Mouse (Mus musculus) left cerebral cortex, adult 9 months (tissue): Measurements from ENCODE around the gene Sypl2.

Experiments
- DNase-seq, 2 experiments: peaks; one replicate each; pipeline ENCODE4 v3.0.0; 2022; ENCODE audit warnings: low spot score in 2 of 2

Gene Sypl2

DNA sequence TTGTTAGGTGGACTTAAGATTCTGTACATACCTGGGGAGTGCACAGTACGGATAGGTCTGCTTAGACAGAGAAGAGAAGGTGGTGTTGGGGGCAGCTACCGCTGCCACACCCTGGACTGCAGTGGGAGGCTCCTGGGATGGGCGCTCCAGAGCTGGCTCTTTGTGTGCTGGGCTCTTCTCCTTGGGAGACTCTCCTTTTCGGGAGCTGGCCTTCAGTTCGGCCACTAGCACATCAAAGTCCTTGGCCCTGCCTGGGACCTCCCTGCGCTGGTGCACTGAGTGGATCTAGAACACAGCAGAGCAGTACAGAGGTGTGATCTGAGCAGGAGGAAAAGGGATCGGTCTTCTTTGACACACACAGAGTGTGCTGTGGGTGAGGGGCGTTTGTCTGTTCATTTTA is 20.8 kb downstream of the Sypl2 start:
- DNase-seq: no peak

DNA sequence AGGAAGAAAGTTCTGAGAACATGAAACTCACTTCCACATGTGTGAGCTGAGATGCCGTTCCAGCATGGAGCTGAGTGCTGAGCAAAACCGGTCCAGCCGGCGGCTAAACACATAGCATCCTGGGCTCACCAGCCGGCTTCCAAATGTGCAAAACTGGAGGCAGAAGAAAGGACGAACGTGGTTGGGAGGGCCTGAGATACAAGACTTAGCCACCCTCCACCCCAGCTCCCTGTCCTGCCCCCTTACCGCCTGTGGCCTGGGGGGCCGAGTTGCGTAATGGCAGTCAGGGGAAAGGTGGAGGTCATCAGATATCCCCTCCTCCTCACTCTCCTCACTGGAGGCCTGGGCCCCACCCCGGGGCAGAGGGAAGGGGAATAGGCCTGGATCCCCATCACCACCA is 22.0 kb downstream of the Sypl2 start:
- peak in 1 of 2 experiments; percentile 10 for DNase-seq

DNA sequence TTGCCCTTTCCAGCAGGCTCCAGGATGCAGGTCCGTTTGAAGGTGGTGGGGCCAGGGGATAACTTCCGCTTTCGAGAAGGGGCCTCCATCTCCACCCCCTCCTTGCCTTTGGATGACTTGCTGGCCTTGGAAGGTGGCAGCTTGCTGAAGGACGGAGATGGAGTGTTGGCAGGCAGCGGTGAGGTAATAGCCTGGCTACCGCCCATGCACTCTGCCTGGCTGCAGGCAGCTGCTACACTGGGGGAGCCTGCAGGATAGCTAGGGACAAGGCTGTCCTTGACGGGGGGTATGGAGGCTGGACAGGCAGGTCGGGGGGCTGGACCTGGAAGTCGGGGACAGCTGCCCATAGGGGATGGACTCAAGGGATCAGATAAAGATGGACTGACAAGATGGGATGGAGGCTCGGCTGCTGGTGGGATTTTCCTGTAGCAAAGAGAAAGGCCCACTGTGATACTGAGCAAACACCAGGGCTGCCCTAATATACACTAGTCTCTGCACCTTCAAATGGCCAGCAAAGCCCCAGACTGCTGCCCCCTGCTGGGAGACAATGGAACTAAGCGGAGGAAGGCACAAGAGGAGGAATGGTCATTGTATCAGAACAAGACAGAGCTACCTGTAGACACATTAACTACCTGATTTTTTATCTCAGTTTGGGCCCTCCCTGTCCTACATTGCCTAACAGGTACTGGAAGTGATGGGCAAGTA is 22.7 kb downstream of the Sypl2 start:
- DNase-seq: peak in 1 of 2 experiments; percentile 90

DNA sequence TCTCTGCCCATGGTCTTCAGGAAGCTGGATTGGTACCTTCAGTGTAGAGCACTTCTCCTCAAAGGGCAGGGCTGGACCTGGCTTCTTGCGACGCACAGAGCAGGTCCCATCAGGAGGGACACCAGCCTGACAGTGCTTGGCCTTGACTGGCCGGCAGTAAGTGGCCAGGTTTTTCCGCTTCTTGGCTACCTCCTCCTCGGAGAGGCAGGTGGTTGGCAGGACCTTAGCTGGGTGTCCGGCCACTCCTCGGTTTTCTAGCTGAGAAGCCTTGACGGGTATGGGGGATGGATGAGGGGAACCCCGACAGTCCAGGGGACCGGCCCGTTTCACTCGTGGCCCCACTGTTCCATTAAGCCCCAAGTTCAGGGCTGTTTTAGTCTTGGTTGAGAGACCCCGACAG is 23.2 kb downstream of the Sypl2 start:
- DNase-seq: peak in 1 of 2 experiments; percentile 5

DNA sequence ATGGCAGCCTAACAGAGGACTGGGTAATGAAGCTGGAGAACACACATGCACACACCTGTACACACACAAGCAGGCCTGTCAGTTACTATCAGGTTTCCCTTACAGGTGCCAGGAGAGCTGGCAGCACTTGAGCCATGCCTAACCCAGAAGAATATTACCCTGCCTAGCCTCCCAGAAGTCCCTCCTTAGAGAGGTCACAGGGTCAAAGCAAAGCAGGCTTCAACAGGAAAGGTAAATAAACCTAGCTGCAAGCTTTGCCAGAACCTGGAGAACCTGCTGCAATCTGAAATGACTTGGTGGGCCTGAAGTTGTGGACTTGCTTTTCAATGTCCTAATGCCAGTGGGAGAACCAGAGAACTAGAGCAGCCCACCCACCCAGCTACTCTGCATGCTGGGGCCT is 23.9 kb downstream of the Sypl2 start:
- no peak for DNase-seq

DNA sequence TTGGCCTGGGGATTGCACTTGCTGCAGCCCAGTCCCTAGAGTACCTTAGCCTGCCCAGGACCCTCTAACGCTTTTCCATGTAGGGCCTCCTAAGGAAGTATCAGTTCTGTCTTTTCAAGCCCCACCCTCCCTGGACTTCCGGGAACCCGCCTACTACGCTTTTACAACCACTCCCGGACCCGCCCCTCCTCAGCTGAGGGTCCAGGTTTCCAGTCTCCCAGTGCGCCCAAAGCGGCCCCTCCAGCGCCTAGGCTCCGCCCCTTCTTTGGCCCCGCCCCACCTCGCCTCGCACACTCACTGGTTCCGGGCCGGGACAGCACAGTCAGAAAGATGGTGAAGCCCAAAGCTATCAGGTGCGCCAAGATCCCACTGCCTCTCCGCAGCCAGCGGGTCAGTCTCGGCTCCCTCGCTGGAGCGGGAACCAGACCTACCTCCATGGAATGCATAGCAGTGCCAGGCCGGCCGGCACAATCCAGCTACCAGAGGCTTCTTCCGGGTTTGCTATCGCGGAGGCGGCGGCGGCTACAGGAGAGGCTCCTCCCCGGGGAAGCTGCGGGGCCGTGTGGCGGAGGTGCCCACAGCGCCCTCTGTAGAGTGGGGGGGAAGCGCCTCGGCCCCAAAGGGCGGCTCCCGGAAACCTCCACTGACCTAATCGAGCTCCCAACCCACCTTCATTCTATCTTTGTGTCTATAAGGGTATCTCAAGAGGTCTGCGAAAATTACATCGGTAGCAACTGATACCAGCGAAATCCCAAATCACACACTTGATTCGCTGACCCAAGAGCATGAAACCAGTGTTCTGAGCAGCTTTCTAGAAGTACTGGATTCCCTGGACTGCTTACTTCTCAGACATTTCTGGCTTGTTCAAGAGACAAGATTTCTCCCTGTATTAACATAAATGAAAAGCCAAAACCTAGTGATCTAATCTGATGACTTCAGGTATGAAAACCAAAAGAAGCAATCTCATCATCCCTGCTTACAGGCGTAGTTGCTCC is 25.8 kb downstream of the Sypl2 start, which contains the start of gene Cyb561d1:
Gene Cyb561d1 (minus strand): TSS at position 884 of the 995 bp plus-strand sequence.
- DNase-seq: peak; percentile 80 to 91

DNA sequence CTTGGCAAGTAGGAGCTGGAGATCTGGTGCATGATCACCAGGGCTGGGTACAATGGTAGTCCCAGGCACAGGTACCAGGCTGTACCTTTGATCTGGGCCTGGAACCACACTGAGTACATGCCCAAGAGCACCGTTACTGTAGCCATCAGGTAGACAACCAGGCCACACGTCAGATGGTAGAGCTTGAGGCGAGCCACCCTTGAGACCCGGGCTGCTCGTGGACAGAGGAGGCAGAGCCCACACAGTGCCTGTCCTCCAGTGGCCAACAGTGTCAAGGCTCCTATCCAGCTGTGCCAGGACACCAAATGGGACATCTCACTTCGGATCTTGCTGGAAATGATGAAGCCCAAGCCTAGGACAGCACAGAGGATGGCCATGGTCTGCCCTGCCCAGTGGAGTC is 27.2 kb downstream of the Sypl2 start:
- no peak for DNase-seq

DNA sequence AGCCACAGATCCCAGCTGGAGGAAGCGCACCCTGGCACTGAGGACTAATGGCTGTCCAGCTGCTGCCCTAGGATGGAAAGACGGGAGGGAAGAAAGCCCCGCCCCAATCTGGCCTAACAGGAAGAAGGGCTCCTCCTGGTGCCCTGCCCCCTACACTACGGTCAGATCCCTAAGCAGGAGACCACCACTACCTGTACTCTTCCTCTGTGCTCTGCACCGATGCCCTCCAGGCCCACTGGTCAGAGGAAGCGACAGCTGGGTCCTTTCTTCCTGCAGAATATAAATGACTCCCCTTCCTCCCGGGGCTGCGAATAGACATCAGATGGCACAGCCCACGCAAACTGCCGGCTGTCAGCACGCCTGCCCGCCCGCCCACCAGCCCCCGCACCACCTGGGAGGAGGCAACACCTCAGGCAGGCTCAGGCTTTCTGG is 29.4 kb downstream of the Sypl2 start:
- peak; percentile 70 to 82 for DNase-seq

DNA sequence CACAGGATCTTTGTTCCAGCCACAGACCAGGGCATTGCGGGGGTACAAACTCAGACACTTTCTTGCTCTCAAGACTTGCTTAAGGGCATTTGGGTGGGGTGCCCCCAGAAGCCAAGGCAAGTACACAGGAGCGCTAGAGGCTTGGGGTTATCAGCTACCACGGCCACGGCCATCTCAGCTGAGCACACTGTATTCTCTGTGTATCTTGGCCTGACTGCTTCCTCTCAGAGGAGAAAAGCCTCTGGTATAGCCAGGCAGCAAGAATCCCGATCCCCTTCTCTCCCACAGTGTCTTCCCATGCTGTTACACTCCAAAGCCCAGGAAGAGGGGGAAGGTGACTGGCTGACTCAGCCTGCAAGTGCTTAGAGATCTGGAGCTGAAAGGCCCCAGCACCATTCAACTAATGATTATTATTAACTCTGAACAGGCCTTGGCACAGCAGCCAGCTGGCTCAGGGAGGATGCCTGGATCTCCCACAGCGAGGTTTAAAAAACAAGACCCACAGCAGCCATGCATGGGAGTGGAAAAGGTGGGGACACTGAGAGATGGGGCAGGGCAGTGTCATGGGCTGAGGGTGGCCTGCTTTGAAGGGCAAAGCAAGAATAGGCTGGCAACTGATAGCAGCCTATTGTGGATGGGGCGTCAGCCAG is 30.4 kb downstream of the Sypl2 start:
- peak; percentile 62 to 77 for DNase-seq

DNA sequence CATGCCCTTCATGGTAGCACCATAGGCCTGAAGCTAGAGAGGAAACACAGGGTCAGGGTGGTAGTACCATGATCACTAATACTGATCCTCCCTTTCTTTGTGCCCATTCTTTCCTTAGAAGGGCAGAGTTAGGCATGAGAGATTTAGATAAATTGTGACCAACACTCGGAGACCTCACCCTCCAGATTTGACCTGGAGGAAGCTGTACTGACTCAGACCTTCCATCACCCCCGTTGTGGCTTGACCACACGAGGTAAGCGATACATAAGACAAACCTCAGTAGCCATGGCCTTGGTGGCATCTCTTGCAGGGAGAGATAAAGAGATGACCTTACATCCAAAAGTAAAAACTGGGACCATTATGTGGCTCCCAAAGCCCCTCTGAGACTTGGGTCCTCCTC is 31.2 kb downstream of the Sypl2 start:
- DNase-seq: no peak

DNA sequence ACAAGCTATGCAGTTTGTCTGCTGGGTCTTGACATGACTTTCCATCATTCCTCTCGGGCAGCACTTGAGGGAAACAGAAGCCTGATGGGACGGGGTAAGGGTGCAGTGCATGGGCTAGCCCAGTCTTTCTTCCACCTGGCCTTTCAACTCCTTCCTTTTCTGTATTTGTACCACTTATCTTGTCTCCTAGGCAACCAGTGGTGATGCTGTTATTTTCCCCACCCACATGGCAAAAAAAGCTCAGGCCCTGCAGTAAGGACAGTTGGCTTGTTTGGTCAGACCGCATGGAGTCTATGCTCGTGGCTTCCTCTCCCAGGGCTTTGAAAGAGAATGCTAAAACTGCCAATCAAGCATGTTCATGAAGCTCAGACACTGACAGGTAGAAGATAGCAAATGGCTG is 32.8 kb downstream of the Sypl2 start:
- DNase-seq: peak in 1 of 2 experiments; percentile 26

DNA sequence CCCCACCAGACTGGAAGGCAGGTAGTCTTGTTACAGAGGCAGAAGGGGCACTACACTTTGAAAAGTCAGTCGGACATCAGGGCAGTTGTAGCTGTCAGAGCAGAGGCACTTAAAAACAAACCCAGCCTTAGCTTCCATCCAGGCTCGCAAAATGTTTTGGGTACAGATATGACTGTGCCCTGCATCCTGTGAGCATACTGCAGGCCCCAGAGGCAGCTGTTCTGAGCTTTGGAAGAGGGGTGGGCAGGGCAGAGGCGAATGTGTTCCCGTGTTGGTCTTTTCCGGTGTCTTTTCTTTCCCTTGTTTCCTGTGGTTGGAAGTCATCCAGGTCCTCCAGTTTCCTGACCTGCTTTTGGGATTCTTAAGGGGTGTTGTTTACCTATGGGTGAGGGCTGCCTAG is 36.6 kb downstream of the Sypl2 start:
- peak in 1 of 2 experiments; percentile 1 for DNase-seq

DNA sequence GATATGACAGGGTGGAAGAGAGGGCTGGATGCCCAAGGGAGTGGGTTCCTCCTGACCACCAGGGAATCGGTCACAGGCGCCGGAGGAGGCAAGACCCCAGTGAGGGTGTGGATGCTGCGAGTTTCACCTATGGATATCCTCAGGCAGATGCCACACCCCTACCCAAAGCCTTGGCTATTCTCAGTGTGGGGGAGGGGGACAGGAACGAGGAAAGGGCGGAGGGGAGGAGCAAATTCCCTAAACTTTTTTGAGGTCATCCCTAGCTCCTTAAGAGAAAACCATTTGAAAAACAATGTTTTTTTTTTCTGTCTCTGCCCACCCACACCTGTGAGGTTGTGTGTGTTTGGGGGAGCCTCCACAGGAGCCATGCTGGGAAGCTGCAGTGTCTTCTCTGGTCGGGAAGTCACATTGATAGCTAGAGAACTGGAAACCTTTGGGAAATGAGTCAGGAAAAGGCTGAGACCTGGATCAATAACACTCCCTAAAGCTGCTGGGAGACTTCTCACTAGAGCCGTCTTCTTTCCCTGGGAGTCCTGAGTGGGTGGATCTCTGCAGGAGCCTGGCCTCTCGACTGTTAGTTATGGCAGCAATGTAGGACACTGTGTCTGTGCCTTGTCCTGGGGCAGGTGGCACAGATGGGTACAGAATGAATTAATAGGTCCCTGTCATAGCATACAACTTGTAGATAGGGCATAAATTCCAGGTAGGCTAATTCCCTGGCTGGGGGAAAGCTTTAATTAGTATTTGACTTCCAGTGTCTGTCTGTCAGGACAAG is 37.5 kb downstream of the Sypl2 start:
- DNase-seq: peak in 1 of 2 experiments; percentile 10

DNA sequence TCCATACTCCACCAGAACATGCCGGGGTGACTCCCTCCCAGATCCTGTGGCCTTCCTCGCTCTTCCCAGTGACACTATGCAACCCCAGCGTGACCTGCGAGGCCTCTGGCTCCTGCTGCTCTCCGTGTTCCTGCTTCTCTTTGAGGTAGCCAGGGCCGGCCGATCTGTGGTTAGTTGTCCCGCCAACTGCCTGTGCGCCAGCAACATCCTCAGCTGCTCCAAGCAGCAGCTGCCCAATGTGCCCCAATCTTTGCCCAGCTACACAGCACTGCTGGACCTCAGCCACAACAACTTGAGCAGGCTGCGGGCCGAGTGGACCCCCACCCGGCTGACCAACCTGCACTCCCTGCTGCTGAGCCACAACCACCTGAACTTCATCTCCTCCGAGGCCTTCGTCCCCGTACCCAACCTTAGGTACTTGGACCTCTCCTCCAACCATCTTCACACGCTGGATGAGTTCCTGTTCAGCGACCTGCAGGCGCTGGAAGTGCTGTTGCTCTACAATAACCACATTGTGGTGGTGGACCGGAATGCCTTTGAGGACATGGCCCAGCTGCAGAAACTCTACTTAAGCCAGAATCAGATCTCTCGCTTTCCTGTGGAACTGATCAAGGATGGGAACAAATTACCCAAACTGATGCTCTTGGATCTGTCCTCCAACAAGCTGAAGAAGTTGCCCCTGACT is 39.2 kb downstream of the Sypl2 start:
- peak in 1 of 2 experiments; percentile 7 for DNase-seq

DNA sequence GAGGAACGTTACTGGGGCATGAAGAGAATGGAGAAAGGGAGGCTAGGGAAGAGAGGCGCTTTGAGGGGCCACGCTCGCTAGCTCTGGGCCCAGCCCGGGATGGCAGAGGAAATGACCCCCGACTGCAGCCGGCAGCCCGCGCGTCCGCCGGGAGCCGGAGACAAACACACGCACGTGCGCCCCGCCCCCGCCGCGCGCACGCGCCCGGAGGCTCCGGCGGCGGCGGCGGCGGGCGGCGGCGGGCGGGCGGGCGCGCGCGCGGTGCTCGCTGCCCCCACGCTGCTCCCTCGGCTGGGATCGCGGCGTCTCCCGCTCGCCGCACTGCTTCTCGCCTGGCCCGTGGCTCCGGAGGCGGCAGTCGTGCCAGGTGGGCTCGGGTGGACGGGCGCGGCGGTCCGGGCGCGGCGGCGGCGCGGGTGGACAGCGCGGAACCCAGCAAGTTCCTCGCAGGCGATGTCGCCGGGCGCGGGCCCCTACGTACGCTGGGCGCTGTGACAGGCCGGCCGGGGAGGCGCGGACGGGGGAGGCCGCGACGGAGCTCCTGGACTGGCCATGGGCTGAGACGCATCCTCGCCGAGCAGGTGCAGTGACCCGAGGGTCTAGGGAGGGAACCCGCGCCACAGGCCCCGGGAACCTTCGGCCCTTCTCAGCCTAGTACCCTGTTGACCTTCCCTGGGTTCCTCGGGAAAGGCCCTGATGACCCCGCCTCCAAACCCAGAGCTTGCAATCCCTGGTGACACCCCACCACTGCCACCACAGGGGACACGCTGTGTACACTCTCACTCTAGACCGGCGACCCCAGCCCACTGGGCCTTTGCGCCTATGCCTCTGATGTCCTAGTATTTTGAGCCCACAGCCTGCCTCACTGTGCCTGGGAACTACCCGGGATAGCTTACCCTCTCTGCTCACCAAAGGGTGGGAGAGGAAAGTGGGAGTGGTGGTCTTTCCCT is 40.1 kb downstream of the Sypl2 start, which contains the start of gene Amigo1:
Gene Amigo1 (plus strand): TSS at position 238 of the 950 bp plus-strand sequence.
- DNase-seq: peak in 1 of 2 experiments; percentile 33

DNA sequence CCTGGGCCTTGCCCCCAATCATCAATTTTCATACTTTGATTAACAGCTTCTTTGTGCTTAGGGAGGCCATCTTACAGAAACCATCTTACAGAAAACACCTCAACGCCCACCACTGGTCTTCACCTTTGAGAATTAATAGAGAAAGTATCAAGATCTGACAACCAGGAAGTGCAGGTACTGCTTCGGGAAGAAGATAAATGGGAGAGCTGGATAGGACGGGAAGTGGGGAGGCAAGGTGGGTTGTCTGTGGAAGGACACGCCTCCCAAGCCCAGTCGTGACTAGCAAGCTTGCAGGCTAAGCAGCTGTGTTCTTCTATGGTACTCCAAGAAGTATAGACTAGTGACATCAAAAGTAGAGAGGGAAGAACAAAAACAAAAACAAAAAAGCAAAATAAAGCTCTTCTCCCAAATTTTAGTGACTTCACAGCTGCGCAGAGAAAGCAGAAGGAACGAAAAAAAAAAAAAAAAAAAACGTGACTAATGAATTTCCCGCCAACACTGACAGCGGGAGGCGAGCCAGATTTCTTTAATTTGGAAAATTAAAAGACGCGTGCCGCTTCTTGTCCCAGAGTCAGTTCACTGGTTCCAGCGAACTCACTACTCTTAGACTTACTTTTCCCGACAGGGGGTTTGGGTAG is 40.9 kb downstream of the Sypl2 start:
- no peak for DNase-seq

DNA sequence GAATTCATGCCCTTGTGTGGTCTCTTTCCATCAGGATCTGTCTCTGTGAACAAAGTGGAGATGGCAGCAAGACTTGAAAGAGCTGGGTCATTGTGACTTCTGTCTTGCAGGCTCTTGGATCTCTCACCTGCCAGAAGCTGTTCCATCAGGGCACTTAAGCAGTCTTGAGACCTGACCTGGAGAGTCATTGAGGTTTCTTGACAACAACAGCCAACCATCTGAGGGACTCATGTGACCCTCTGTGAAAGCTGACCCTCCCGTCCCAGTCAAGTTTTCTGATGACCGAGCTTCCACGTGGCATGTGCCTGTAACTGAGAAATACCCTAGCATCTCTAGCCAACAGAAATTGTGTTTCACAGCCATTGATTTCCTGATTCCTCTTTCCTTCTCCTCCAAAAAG is 41.7 kb downstream of the Sypl2 start:
- DNase-seq: no peak

DNA sequence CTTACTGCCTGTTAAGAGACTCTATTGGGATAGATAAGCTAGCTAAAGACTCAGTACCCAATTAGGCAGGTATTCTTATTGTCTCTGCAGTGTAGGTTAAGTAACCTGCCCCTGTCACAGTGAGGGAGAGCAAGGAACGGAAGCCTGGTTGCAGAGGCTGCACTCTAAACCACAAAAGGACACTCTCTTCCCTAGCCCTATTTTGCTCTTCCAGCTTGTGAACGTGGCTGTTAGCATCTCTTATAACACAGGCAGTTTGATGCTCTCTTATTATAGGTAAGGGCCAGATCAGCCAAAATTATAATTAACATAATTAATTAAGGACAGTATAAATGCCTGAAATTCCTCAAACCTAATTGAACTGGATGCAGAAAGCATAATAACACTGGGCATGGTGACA is 45.9 kb downstream of the Sypl2 start:
- DNase-seq: no peak
